Mouse (Mus musculus) ovary, postnatal 36 days (tissue): ENCODE results near the gene Jdp2.

Experiments
- DNase-seq: peaks from one replicate; pipeline ENCODE4 v3.0.0; 2022; ENCODE audit warnings: low spot score, mixed read lengths

The Jdp2 gene

GRCm38 (mm10) chr12:85601531-85601930, 2.7 kb downstream of the Jdp2 start:
- no peak for DNase-seq

GRCm38 (mm10) chr12:85602153-85602552, 3.3 kb downstream of the Jdp2 start:
- DNase-seq = no peak

DNA sequence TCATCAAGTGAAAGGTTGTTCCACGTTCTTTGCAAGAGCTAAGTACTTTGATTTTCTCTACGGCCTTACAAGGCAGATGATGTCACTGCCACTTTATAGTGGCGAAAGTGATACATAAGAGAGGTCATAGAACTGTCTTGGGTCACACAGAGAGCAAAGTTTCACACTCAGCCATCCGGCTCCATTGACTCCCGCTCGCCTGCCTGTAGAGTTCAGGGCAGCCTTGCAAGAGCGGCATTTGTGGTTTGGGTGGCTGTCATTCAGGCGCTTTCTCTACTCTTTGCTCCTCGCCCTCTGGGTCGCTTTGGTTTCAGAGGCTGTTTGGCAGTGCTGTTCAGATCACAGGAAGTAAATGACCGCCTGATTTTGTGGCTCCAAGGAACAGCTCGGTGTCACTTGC, 4.0 kb downstream of the Jdp2 start:
- DNase-seq = no peak

DNA sequence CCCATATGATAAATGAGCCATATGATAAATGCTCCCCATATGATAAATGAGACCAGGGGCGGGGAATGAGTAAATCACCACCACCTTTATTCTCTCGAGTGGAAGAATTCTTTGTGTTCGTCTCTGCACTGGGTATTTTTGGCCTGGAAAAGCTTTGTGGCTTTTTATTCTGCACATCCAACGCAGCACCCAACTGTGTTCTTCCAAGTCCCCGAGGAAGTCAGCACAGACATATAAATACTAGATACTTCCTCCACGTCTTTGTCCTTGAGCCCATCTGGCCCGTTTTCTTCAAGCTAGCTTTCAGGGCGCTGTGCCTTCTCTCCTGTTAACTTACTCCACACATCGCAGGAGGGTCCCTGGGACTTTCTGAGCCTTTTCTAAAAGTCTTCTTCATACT, 4.9 kb downstream of the Jdp2 start:
- DNase-seq = no peak

- DNase-seq = no peak
These were observed 5.6 kb downstream of the Jdp2 start for GRCm38 (mm10) chr12:85604301-85604998.

DNA sequence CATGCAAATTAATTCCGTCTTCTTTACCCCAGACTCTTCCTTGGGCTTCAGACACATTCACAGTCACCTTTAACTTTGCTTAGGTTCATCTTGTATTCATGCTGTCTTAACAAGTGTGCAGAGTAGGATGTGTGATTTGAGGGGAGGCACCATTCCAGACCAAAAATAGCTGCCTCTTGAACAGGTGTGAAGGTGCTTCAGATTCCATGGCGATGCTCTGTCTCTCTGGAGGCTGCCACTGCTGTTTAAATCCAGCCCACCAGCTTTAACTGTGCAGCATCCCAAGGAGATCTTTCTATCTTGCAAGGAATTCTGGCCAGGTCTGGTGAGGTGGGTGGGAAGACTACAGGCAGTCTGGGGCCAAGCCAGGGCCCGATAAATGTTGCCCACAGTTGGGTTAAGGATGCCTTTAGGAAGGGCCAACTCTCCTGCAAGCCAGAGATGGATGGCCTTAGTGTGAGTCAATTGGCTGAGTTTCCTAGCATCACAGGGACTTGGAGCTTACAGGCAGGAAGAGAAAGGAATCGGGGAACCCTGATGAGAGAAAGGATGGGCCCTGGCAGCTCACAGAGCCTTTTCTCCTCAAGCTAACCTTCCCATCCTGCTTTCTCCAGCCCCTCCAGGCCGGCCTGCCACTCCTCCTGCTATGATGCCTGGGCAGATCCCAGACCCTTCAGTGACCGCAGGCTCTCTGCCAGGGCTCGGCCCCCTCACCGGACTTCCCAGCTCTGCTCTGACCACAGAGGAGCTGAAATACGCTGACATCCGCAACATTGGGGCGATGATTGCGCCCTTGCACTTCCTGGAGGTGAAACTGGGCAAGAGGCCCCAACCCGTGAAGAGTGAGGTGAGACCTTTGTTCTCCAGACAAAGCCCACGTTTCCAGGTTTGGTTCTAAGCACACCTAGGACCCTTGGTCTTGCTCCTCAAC, 9.0 kb downstream of the Jdp2 start:
- no peak for DNase-seq

GRCm38 (mm10) chr12:85610167-85610566, 11.3 kb downstream of the Jdp2 start:
- DNase-seq = no peak

- DNase-seq = no peak
These were observed 15.3 kb downstream of the Jdp2 start for GRCm38 (mm10) chr12:85614090-85614489.

DNA sequence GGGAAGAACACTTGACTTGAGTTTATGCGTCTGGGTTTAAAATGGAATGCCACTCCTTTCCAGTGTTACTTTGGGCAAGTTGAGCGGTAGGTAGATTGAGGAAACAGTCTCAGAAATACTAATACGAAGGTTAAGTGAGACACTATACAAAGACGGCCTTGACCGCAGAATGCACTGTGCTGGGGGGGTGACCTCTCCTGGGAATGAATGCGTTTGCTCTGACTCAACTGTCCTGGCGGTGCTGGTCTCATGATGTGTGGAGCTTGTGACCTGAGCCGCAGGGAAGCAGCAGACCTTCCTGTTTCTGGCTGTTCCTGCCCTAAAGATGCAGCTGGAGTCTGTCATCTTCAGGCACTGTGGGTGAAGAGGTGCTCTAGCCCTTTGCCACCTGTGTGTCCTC, 16.7 kb downstream of the Jdp2 start:
- DNase-seq = no peak

DNA sequence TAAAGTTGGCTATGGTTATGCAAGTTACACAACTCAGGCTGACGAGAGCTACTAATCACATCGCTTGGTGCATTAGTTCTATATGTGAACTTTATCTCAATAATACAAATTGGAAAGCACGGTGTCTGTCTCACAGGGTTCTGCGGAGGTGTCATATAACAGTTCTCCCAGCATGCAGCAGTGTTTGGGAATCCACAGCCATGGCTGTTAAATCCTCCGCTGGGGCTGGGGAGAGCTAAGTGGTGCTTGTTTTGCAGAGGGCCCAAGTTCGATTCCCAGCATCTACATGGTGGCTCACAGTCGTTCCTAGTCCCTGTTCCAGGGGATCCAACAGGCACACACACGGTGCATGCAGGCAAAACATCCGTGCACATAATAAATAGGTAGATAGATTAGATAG, 19.1 kb downstream of the Jdp2 start:
- DNase-seq = no peak

DNA sequence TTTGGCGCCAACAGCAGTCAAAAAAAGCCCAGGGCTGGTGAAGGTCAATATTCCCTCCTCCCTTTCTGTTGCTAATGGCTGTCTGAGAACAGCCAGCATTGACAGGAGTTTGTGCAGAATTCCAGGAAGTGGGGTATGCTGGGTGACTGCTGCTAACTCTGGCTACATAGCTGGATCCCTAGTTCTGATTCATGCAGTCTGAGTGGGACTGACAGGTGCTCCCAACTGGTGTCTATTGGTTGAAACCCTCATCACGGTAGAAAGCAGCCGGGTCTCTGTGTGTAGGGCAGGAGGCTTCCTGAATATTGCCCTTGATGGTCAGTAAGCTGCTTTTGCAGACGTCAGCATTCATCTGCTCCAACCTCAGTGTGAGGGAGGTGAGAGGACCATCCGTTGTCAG, 19.6 kb downstream of the Jdp2 start:
- DNase-seq = no peak

- DNase-seq = no peak
These were observed 20.6 kb downstream of the Jdp2 start for GRCm38 (mm10) chr12:85619283-85619897.

DNA sequence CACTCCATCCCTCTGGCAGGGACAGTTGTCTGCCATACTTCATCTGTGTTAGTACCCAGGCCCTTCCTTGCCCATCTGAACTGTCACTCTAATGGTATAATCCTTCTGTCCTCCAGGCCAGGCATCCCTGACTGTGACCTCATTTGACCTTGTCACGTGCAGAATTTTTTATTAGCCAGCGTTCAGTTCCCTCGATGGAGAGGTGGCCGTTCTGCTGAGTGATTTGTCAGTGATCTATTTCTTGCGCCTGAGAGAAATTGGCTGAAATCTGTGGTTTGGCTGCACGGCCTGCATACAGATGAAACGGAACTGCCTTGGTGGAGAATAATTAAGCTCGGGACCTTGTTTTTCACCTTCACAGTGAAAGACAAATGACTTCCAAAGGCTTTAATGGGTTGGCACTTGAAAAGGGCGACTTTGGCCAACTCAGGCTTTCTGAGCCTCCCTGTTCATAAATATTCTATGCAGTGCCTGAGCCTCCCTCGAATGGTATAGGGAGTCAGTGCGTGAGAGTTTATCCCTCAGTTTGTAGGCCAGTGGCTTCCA, 21.1 kb downstream of the Jdp2 start:
- no peak for DNase-seq

- no peak for DNase-seq
These were observed 22.2 kb downstream of the Jdp2 start for GRCm38 (mm10) chr12:85621027-85621426.

DNA sequence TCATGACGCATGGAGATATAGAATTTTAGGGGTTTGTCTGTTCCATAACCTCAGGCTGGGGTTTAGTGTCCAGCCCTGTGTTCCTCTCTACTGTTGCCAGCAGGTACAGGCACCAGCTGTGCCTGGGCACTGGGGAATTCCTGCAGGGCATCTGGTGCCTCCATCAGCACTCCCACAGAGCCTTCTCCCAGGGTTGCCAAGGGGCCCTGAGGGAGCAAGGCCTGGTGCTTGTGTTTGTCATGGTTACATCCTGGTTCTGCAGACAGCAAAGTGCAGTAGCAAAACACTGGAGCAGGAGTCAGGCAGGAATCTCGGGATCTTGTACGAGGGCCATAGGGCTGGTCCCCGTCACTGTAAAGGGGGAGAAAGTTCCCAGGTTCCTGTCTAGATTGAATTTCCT, 22.8 kb downstream of the Jdp2 start:
- no peak for DNase-seq

- no peak for DNase-seq
These were observed 24.9 kb downstream of the Jdp2 start for GRCm38 (mm10) chr12:85623711-85624110.

DNA sequence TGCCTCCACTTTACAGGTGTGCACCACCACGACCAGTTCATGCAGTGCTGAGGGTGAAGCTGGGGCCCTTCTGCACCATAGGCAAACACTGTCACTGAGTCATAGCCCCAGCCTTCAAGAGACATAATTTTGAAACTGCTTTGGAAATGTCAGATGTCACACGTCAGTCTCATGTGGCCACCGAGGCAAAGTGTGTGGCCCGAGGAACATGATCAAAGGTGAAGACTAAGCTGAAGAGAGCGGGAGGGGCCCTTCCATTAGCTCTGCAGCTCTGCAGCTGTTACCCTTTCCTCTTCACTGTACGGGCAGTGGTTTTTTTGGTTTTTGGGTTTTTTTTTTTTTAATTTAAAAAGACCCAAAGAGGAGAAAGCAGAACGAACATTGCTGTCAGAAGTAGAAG, 25.8 kb downstream of the Jdp2 start:
- no peak for DNase-seq

DNA sequence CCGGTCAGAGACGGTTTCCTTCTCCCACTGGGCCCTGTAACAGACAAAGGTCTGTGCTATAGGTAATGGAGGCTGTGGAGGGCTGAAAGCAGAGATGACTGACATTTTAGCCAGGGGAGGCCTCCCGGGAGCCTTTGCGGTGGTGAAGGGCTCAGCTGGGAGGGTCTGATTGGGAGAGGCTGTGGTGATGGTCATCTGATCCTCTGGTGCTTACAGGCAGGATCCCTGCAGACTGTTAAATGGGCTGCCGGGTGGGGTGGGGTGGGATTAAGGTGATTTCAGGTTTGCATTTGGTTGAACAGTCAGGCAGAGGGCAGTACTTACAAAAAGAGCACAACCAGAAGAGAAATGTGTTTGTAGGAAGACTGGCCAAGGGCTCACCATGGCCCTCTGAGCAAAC, 27.0 kb downstream of the Jdp2 start:
- no peak for DNase-seq

GRCm38 (mm10) chr12:85629661-85630481, 31.0 kb downstream of the Jdp2 start:
- DNase-seq = peak; percentile 38

GRCm38 (mm10) chr12:85631196-85631595, 32.4 kb downstream of the Jdp2 start:
- peak; percentile 32 for DNase-seq

DNA sequence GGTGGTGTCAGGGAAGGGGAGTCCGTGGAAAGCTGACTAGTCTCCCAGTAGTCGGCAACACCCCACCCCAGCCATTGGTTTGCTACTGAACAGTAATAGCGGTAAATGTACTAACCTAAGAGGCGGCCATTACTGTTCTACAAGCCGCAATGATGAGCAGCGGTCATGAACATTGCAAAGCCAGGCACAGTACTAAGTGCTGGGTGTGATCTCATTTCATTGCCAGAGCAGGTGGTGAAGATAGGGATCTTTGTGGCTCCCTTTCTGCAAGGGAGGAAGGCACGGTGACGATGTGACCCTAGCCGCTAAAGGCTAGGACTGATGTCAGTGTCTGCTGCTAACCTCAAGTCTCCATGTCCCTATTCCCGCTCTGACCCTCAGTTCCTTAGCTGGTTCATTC, 33.5 kb downstream of the Jdp2 start:
- DNase-seq = no peak

- no peak for DNase-seq
These were observed 39.1 kb downstream of the Jdp2 start for GRCm38 (mm10) chr12:85637932-85638331.
